Mouse (Mus musculus) layer of hippocampus, postnatal 10 days (tissue): ENCODE data around the gene Hadh. TPM values are rescaled to one million over a fixed set of nuclear protein-coding genes. Genes with fewer than 3 reads are reported as not detected.

Source experiments
- total RNA-seq, 2 experiments: library from RNA; stranded (reverse); gene quantifications; 2 replicates each; pipeline ENCODE4 v1.2.3; 2021

The Hadh gene
- total RNA-seq, 2 experiments from 2014 or later: 25.9 to 28.4 TPM

Other genes with a start within 250 kb of the Hadh start
- 1 to 10 TPM; 7.4 to 8.8 TPM for gene Lef1, start 161.6 kb downstream of the Hadh start, total RNA-seq
- 10 to 100 TPM; 15.0 to 15.1 TPM for gene Cyp2u1, start 31.1 kb upstream of the Hadh start, total RNA-seq
- 1 to 10 TPM; 3.3 to 3.9 TPM for gene Sgms2, start 219.3 kb upstream of the Hadh start, total RNA-seq